Mouse (Mus musculus): ENCODE results near the gene Prss22. TPM values are rescaled to one million over a fixed set of nuclear protein-coding genes. Genes with fewer than 3 reads are reported as not detected.

Gene Prss22
- polyA plus RNA-seq (2015; fragmentation: Illumina TruSeq; extraction: RNeasy Lipid Tissue Mini Kit (QIAGEN cat#74804); ENCODE audit: insufficient read depth, low read depth, low replicate concordance) = not detected

DNA sequence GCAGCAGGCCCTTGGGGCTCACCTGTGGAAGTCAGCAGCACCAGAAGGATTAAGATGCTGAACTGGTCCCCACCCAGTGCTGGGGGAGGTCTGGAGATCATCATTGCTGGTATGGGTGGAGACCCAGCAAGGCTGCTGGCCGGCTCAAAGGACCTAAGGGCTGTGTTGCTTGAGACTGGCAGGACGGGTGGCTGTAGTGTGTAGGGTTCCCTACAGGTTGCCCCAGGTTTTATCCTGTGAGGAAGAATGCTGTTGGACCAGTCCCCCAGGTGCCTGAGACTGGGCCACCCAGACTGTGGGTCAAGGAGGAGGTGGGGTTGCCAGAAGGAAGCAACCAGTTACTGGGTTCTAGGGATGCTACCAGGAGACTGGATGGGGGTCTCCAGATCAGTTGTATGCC lies at the start of gene Prss22:
TSS of gene Prss22 (minus strand) at position 200 of the 400 bp plus-strand sequence.

DNA sequence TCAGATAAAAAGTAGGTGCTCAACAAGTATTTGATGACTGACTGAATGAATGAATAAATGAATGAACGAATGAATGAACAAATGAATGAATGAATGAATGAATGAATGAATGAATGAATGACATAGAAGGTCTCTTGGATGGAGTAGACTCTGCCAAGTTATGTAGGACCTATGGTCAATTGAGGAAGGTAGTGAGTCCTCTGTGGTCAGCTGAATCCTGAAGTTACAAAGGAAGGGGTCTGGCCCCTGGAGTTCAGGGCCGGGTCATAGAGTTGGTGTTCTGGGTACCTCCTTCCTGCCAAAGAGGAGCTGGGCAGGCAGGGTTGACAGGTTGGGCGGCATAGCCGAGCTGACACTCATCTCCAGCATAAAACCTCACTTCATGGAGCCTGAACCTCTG lies 39.9 kb upstream of the Prss22 start, which contains the start of gene Prss27:
TSS of gene Prss27 (plus strand) at position 301 of the 400 bp plus-strand sequence.

DNA sequence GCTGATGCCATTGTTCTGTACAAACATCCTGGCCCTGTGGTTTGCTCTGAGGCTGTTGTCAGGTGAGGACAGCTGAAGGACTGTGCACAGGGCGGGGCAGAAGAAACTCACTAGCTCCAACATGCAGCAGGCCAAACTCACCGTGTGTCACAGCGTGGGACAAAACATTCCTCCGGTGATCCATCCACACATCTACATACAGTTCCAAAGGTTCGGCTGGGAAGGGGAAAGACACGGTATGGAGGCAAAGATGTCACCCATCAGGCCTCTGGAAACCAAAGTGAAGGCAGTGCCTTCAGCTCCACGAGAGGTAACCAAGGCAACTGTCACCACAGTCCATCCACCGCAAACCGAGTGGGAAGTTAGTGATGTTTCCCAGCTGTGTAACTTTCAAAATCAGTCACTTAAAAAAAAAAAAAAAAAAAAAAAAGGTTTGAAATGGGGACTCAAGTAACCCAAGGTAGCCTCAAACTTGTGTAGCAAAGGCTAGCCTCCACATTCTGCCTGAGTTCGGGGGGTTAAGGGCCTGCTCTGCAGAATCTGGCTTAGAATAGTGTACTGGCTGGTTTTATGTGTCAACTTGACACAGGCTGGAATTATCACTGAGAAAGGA lies 17.5 kb downstream of the Prss22 start, which contains the start of gene Prss30:
TSS of gene Prss30 (minus strand) at position 270 of the 613 bp plus-strand sequence.

DNA sequence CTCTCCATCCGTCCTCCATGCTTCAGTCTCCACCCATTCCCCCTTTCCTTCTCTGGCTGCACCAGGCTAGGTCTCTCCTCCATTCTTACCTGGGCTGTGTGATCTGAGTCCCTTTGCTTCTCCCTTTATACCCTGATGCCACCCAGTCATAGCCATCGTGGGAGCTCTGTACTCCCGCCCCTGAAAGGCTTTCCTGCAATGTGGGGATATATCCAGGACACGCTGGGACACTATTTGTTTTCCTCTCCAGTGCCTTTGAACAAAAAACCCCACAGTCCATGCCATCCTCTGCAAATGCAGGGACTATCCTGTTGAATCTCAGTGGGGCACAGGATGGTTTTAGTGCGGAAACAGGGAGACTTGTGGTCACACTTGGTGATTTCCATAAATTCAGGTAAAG lies 42.7 kb downstream of the Prss22 start, which contains the start of gene Sbpl:
TSS of gene Sbpl (minus strand) at position 101 of the 400 bp plus-strand sequence.

Other genes starting within 250 kb of the Prss22 start
- gene Flywch1, start 226.5 kb downstream of the Prss22 start, polyA plus RNA-seq (2015; fragmentation: Illumina TruSeq; extraction: RNeasy Lipid Tissue Mini Kit (QIAGEN cat#74804); ENCODE audit: insufficient read depth, low read depth, low replicate concordance) = 9.7 TPM
- 1.3 TPM for gene Flywch2, start 212.0 kb downstream of the Prss22 start, polyA plus RNA-seq (2015; fragmentation: Illumina TruSeq; extraction: RNeasy Lipid Tissue Mini Kit (QIAGEN cat#74804); ENCODE audit: insufficient read depth, low read depth, low replicate concordance)
- gene Srrm2, start 207.6 kb downstream of the Prss22 start, polyA plus RNA-seq (2015; fragmentation: Illumina TruSeq; extraction: RNeasy Lipid Tissue Mini Kit (QIAGEN cat#74804); ENCODE audit: insufficient read depth, low read depth, low replicate concordance) = 176 TPM
- gene Elob, start 169.0 kb downstream of the Prss22 start, polyA plus RNA-seq (2015; fragmentation: Illumina TruSeq; extraction: RNeasy Lipid Tissue Mini Kit (QIAGEN cat#74804); ENCODE audit: insufficient read depth, low read depth, low replicate concordance) = 116 TPM
- not detected for gene Prss33, start 162.0 kb downstream of the Prss22 start, polyA plus RNA-seq (2015; fragmentation: Illumina TruSeq; extraction: RNeasy Lipid Tissue Mini Kit (QIAGEN cat#74804); ENCODE audit: insufficient read depth, low read depth, low replicate concordance)
- not detected for gene Prss32, start 154.2 kb downstream of the Prss22 start, polyA plus RNA-seq (2015; fragmentation: Illumina TruSeq; extraction: RNeasy Lipid Tissue Mini Kit (QIAGEN cat#74804); ENCODE audit: insufficient read depth, low read depth, low replicate concordance)
- not detected for gene Prss41, start 153.9 kb downstream of the Prss22 start, polyA plus RNA-seq (2015; fragmentation: Illumina TruSeq; extraction: RNeasy Lipid Tissue Mini Kit (QIAGEN cat#74804); ENCODE audit: insufficient read depth, low read depth, low replicate concordance)
- not detected for gene Prss21, start 130.0 kb downstream of the Prss22 start, polyA plus RNA-seq (2015; fragmentation: Illumina TruSeq; extraction: RNeasy Lipid Tissue Mini Kit (QIAGEN cat#74804); ENCODE audit: insufficient read depth, low read depth, low replicate concordance)
- not detected for gene Dcpp1, start 117.2 kb downstream of the Prss22 start, polyA plus RNA-seq (2015; fragmentation: Illumina TruSeq; extraction: RNeasy Lipid Tissue Mini Kit (QIAGEN cat#74804); ENCODE audit: insufficient read depth, low read depth, low replicate concordance)
- gene Dcpp2, start 117.2 kb downstream of the Prss22 start, polyA plus RNA-seq (2015; fragmentation: Illumina TruSeq; extraction: RNeasy Lipid Tissue Mini Kit (QIAGEN cat#74804); ENCODE audit: insufficient read depth, low read depth, low replicate concordance) = not detected
- gene Dcpp3, start 80.6 kb downstream of the Prss22 start, polyA plus RNA-seq (2015; fragmentation: Illumina TruSeq; extraction: RNeasy Lipid Tissue Mini Kit (QIAGEN cat#74804); ENCODE audit: insufficient read depth, low read depth, low replicate concordance) = not detected
- not detected for gene Sbp, start 56.4 kb downstream of the Prss22 start, polyA plus RNA-seq (2015; fragmentation: Illumina TruSeq; extraction: RNeasy Lipid Tissue Mini Kit (QIAGEN cat#74804); ENCODE audit: insufficient read depth, low read depth, low replicate concordance)
- gene Sbpl, start 42.8 kb downstream of the Prss22 start, polyA plus RNA-seq (2015; fragmentation: Illumina TruSeq; extraction: RNeasy Lipid Tissue Mini Kit (QIAGEN cat#74804); ENCODE audit: insufficient read depth, low read depth, low replicate concordance) = not detected
- not detected for gene Prss30, start 17.5 kb downstream of the Prss22 start, polyA plus RNA-seq (2015; fragmentation: Illumina TruSeq; extraction: RNeasy Lipid Tissue Mini Kit (QIAGEN cat#74804); ENCODE audit: insufficient read depth, low read depth, low replicate concordance)
- gene Prss27, start 40.0 kb upstream of the Prss22 start, polyA plus RNA-seq (2015; fragmentation: Illumina TruSeq; extraction: RNeasy Lipid Tissue Mini Kit (QIAGEN cat#74804); ENCODE audit: insufficient read depth, low read depth, low replicate concordance) = not detected
- gene Kctd5, start 75.4 kb upstream of the Prss22 start, polyA plus RNA-seq (2015; fragmentation: Illumina TruSeq; extraction: RNeasy Lipid Tissue Mini Kit (QIAGEN cat#74804); ENCODE audit: insufficient read depth, low read depth, low replicate concordance) = 3.1 TPM
- gene Pdpk1, start 152.8 kb upstream of the Prss22 start, polyA plus RNA-seq (2015; fragmentation: Illumina TruSeq; extraction: RNeasy Lipid Tissue Mini Kit (QIAGEN cat#74804); ENCODE audit: insufficient read depth, low read depth, low replicate concordance) = 5.4 TPM
- 10.6 TPM for gene Amdhd2, start 165.7 kb upstream of the Prss22 start, polyA plus RNA-seq (2015; fragmentation: Illumina TruSeq; extraction: RNeasy Lipid Tissue Mini Kit (QIAGEN cat#74804); ENCODE audit: insufficient read depth, low read depth, low replicate concordance)
- gene Atp6v0c, start 171.6 kb upstream of the Prss22 start, polyA plus RNA-seq (2015; fragmentation: Illumina TruSeq; extraction: RNeasy Lipid Tissue Mini Kit (QIAGEN cat#74804); ENCODE audit: insufficient read depth, low read depth, low replicate concordance) = 67.3 TPM
- gene Tbc1d24, start 207.5 kb upstream of the Prss22 start, polyA plus RNA-seq (2015; fragmentation: Illumina TruSeq; extraction: RNeasy Lipid Tissue Mini Kit (QIAGEN cat#74804); ENCODE audit: insufficient read depth, low read depth, low replicate concordance) = 3.8 TPM
- 1.0 TPM for gene Ntn3, start 211.4 kb upstream of the Prss22 start, polyA plus RNA-seq (2015; fragmentation: Illumina TruSeq; extraction: RNeasy Lipid Tissue Mini Kit (QIAGEN cat#74804); ENCODE audit: insufficient read depth, low read depth, low replicate concordance)
- gene Tedc2, start 222.8 kb upstream of the Prss22 start, polyA plus RNA-seq (2015; fragmentation: Illumina TruSeq; extraction: RNeasy Lipid Tissue Mini Kit (QIAGEN cat#74804); ENCODE audit: insufficient read depth, low read depth, low replicate concordance) = 2.9 TPM